ENCODE assay signal across 7 mouse cellular contexts in genomic region chr1:171102547-171103177, GRCm38 (mm10). TPM values are rescaled to one million over a fixed set of nuclear protein-coding genes. Genes with fewer than 3 reads are reported as not detected.
DNase-seq lines count a peak whose midpoint lies in the region; ATAC-seq lines count a peak whose summit lies in the region.

No protein-coding gene starts in this region.

- peak overlapping the region; percentile 70 for H3K4me3 ChIP-seq in embryonic facial prominence, embryonic 11.5 days (ENCODE audit: low read depth, low read length)
- peak overlapping the region; percentile 69 for H3K4me3 ChIP-seq in limb, embryonic 10.5 days
- H3K4me3 ChIP-seq in midbrain, embryonic 12.5 days = peak overlapping the region; percentile 71

- WGBS in embryonic facial prominence, embryonic 11.5 days = 1% methylated on average over 35 of the region's 35 CpGs
- 0% methylated on average over 35 of the region's 35 CpGs for WGBS in limb, embryonic 10.5 days
- WGBS in midbrain, embryonic 12.5 days = under 1% methylated on average over 35 of the region's 35 CpGs

- ATAC-seq in embryonic facial prominence, embryonic 11.5 days (replicated peaks; ENCODE audit: insufficient number of reproducible peaks, low FRiP score, low TSS enrichment, low read depth) = peak; percentile 93
- peak; percentile 94 for ATAC-seq in midbrain, embryonic 12.5 days (ENCODE audit: low FRiP score, low read depth)

- no peaks in the 10 kb centered on the region for H3K36me3 ChIP-seq in embryonic facial prominence, embryonic 11.5 days (replicated peaks; ENCODE audit: control insufficient read depth, insufficient read depth, low read depth, low read length)
- no peaks in the 10 kb centered on the region for H3K36me3 ChIP-seq in limb, embryonic 10.5 days
- no peaks in the 10 kb centered on the region for H3K36me3 ChIP-seq in midbrain, embryonic 12.5 days

- DNase-seq in adrenal gland, postnatal 25 days = peak; percentile 85
- DNase-seq in embryonic facial prominence, embryonic 11.5 days (ENCODE audit: low spot score) = peak; percentile 89
- DNase-seq in heart, adult 11 months = peak; percentile 97
- peak; percentile 79 for DNase-seq in kidney, adult 11 months
- peak; percentile 97 for DNase-seq in limb, embryonic 10.5 days (ENCODE audit: low spot score)
- DNase-seq in skeletal muscle tissue, adult 2 months (ENCODE audit: low read depth, low spot score) = peak; percentile 85

- H3K27ac ChIP-seq in embryonic facial prominence, embryonic 11.5 days (replicated peaks; ENCODE audit: low read depth, low read length) = no peak overlapping the region
- H3K27ac ChIP-seq in limb, embryonic 10.5 days = peak overlapping the region; percentile 77
- peak overlapping the region; percentile 64 for H3K27ac ChIP-seq in midbrain, embryonic 12.5 days (replicated peaks)

- no peaks in the 10 kb centered on the region for H3K9me3 ChIP-seq in embryonic facial prominence, embryonic 11.5 days (replicated peaks; ENCODE audit: control insufficient read depth, low read length)
- H3K9me3 ChIP-seq in limb, embryonic 10.5 days (replicated peaks) = no peaks in the 10 kb centered on the region
- no peaks in the 10 kb centered on the region for H3K9me3 ChIP-seq in midbrain, embryonic 12.5 days

- H3K4me2 ChIP-seq in embryonic facial prominence, embryonic 11.5 days (ENCODE audit: low read depth, low read length) = peak overlapping the region; percentile 61
- peak overlapping the region; percentile 63 for H3K4me2 ChIP-seq in midbrain, embryonic 12.5 days (replicated peaks)

- H3K27me3 ChIP-seq in embryonic facial prominence, embryonic 11.5 days (ENCODE audit: control insufficient read depth, insufficient read depth, low read length) = no peaks in the 10 kb centered on the region
- H3K27me3 ChIP-seq in limb, embryonic 10.5 days (ENCODE audit: low read depth, poor library complexity, severe bottlenecking) = no peaks in the 10 kb centered on the region
- peaks cover 1% of the 10 kb centered on the region; the same call in 1 of the 2 replicates for H3K27me3 ChIP-seq in midbrain, embryonic 12.5 days

- H3K9ac ChIP-seq in embryonic facial prominence, embryonic 11.5 days (replicated peaks; ENCODE audit: low read length) = peak overlapping the region; percentile 51; the same call in 1 of the 2 replicates
- H3K9ac ChIP-seq in midbrain, embryonic 12.5 days (replicated peaks) = peak overlapping the region; percentile 66; the same call in 1 of the 2 replicates

- no peaks in the 10 kb centered on the region for H3K4me1 ChIP-seq in embryonic facial prominence, embryonic 11.5 days (ENCODE audit: control insufficient read depth, insufficient read depth, low read length)
- H3K4me1 ChIP-seq in limb, embryonic 10.5 days = peaks cover 7% of the 10 kb centered on the region
- peaks cover 5% of the 10 kb centered on the region; the same call in 1 of the 2 replicates for H3K4me1 ChIP-seq in midbrain, embryonic 12.5 days

RNA-seq across cellular contexts. Expression of gene Cfap126, which starts 11.1 kb away (rescaled TPM):
- total RNA-seq in adrenal gland, postnatal 25 days (2021) = 2.3 and 4.5 TPM in 2 replicates
- 1.4 and 1.7 TPM in 2 replicates for polyA plus RNA-seq in embryonic facial prominence, embryonic 11.5 days (2014; fragmentation: Nextera tagmentation; extraction: Ambion mirVana)
- polyA plus RNA-seq in limb, embryonic 10.5 days (2016; fragmentation: Nextera tagmentation; extraction: Ambion mirVana) = 1.0 and 1.1 TPM in 2 replicates
- polyA plus RNA-seq in midbrain, embryonic 12.5 days (2016; fragmentation: Nextera tagmentation; extraction: Ambion mirVana) = 1.7 and 3.6 TPM in 2 replicates

RNA-seq across cellular contexts. Expression of gene Fcgr3, which starts 37.9 kb away (rescaled TPM):
- total RNA-seq in adrenal gland, postnatal 25 days (2021) = 5.5 and 7.4 TPM in 2 replicates
- 6.5 and 7.9 TPM in 2 replicates for polyA plus RNA-seq in embryonic facial prominence, embryonic 11.5 days (2014; fragmentation: Nextera tagmentation; extraction: Ambion mirVana)
- 3.0 and 3.3 TPM in 2 replicates for polyA plus RNA-seq in limb, embryonic 10.5 days (2016; fragmentation: Nextera tagmentation; extraction: Ambion mirVana)
- 5.8 and 9.8 TPM in 2 replicates for polyA plus RNA-seq in midbrain, embryonic 12.5 days (2016; fragmentation: Nextera tagmentation; extraction: Ambion mirVana)

RNA-seq across cellular contexts. Expression of gene Sdhc, which starts 47.7 kb away (rescaled TPM):
- total RNA-seq in adrenal gland, postnatal 25 days (2021) = 372 and 386 TPM in 2 replicates
- polyA plus RNA-seq in embryonic facial prominence, embryonic 11.5 days (2014; fragmentation: Nextera tagmentation; extraction: Ambion mirVana) = 252 and 267 TPM in 2 replicates
- polyA plus RNA-seq in limb, embryonic 10.5 days (2016; fragmentation: Nextera tagmentation; extraction: Ambion mirVana) = 250 and 257 TPM in 2 replicates
- 225 and 229 TPM in 2 replicates for polyA plus RNA-seq in midbrain, embryonic 12.5 days (2016; fragmentation: Nextera tagmentation; extraction: Ambion mirVana)

RNA-seq across cellular contexts. Expression of gene Mpz, which starts 47.8 kb away (rescaled TPM):
- 0.88 and 2.9 TPM in 2 replicates for total RNA-seq in adrenal gland, postnatal 25 days (2021)
- polyA plus RNA-seq in embryonic facial prominence, embryonic 11.5 days (2014; fragmentation: Nextera tagmentation; extraction: Ambion mirVana) = 1.1 and 1.9 TPM in 2 replicates
- 0.44 TPM in 1 of 2 replicates, not detected in the other for polyA plus RNA-seq in limb, embryonic 10.5 days (2016; fragmentation: Nextera tagmentation; extraction: Ambion mirVana)
- polyA plus RNA-seq in midbrain, embryonic 12.5 days (2016; fragmentation: Nextera tagmentation; extraction: Ambion mirVana) = 0.33 and 0.94 TPM in 2 replicates
